Comparison of ENCODE assay signal across 17 mouse cellular contexts in the genomic region with DNA sequence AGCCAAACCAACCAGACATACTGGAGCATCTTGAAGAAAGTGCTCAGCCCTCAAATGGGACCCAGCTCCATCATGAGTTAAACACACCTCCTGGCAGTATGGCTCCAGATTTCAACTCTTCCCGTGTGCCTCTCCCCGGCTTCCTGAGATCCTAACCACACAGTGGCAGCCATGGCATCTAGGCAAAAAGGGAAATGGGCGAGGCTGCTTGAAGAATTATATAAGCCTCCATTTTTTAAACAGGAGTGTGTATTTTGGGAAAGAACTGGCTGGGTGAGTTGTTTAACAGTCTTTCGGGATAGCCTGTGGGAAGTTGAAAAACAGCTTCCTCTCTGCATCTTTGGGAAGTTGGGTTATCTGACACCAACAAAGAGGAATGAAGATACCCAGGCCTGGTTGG. TPM values are rescaled to one million over a fixed set of nuclear protein-coding genes. Genes with fewer than 3 reads are reported as not detected.
"Had no signal": no experiment of that assay in that cellular context is flagged by ENCODE, and none has a peak within 500 bp of the region (broad histone marks: within the 10 kb centered on the region; RNA-seq: fewer than 3 reads in every experiment).

No protein-coding gene starts in this region.

- H3K4me1 ChIP-seq: neural tube, embryonic 13.5 days; neural tube, embryonic 15.5 days; stomach, embryonic 15.5 days had no signal

- H3K4me3 ChIP-seq: neural tube, embryonic 13.5 days; neural tube, embryonic 15.5 days; stomach, embryonic 15.5 days had no signal

- DNase-seq: retina, postnatal 1 day; right cerebral cortex, adult 18-20 months; right cerebral cortex, postnatal 14 days; right cerebral cortex, postnatal 25 days; right cerebral cortex, postnatal 4 days; spleen, adult 18-20 months; thymus, adult 18-20 months; thymus, adult 2 months; thymus, postnatal 14 days; thymus, postnatal 36 days; thymus, postnatal 4 days had no signal

- H3K9ac ChIP-seq: neural tube, embryonic 13.5 days; neural tube, embryonic 15.5 days; stomach, embryonic 15.5 days had no signal

- H3K36me3 ChIP-seq: neural tube, embryonic 13.5 days; neural tube, embryonic 15.5 days; stomach, embryonic 15.5 days had no signal

- H3K4me2 ChIP-seq: neural tube, embryonic 13.5 days; neural tube, embryonic 15.5 days; stomach, embryonic 15.5 days had no signal

- H3K27ac ChIP-seq: neural tube, embryonic 13.5 days; neural tube, embryonic 15.5 days; stomach, embryonic 15.5 days; stomach, postnatal 0 days had no signal

- H3K27me3 ChIP-seq: neural tube, embryonic 13.5 days; neural tube, embryonic 15.5 days; stomach, embryonic 15.5 days had no signal

RNA-seq across cellular contexts. Expression of gene Cemip, which starts 34.9 kb away (rescaled TPM):
- total RNA-seq: neutrophil, adult 5-6 weeks had no signal
- polyA plus RNA-seq: thymus, postnatal 0 days had no signal
